Mouse (Mus musculus): Measurements from ENCODE around the gene Tnni2.

Tnni2 gene

GRCm38 (mm10) chr7:142431106-142431505 is 10.5 kb upstream of the Tnni2 start:
- DNase-seq: no peak

DNA sequence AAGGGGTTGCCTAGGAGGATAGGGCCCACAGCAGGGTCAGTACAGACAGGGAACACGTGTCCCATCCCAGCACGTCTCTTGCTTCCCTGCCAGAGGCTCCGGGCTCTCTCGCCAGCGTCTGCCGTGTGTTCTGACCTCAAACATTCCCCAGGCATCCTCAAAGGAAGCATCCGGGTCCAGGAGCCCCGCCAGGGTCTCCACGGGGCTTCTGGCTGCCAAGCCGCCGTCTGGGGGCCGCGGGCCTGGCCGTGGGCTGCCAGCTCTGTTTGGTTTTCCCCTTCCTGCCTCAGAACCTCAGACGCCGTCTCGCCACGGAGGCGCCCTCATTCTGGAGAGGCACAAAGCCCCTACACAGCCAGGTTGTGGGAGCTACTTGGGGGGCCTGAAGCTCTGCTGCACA is 8.0 kb upstream of the Tnni2 start:
- DNase-seq: no peak

DNA sequence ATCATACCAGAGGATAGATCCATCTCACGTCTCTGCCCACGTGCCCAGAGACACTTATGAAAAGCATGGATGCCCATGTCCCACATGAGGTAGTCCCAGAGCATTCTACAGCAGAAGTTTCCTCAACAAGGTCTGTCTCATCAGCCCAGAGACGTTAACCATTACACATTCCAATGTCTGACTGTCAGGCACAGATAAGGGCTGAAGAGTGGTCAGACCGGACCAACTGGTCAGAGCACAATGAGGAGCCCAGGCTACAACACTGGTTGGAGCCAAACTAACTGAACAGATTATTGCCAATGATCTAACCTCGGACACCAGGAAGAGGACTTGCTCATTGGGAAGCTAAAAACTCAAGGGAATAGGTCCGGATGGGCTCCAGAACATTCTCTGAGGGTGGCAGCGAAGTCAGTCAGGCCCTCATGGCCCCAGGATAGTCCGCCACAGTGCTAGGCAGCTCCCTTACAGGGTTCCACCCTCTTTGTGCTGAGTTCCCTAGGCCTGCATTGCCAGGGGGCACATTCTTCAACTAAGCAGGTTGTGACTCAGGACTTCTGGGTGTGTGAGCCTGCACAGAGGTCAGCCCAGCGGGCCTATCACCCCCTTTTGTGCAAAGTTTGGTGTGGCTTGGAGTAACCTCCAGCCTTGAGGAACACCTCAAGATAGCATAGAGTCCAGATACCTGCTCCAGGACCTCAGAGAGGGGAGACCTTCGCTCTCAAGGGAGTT is 7.3 kb upstream of the Tnni2 start, which contains the start of gene Syt8:
Gene Syt8 (plus strand): TSS at position 714 of the 729 bp plus-strand sequence.
- DNase-seq: peak; percentile 67

- DNase-seq: peak; percentile 88
Measured at GRCm38 (mm10) chr7:142435524-142435923, 6.1 kb upstream of the Tnni2 start.

- DNase-seq: peak; percentile 64
Measured at GRCm38 (mm10) chr7:142437324-142437723, 4.3 kb upstream of the Tnni2 start.

GRCm38 (mm10) chr7:142439966-142440365 is 1.6 kb upstream of the Tnni2 start:
- DNase-seq: no peak

DNA sequence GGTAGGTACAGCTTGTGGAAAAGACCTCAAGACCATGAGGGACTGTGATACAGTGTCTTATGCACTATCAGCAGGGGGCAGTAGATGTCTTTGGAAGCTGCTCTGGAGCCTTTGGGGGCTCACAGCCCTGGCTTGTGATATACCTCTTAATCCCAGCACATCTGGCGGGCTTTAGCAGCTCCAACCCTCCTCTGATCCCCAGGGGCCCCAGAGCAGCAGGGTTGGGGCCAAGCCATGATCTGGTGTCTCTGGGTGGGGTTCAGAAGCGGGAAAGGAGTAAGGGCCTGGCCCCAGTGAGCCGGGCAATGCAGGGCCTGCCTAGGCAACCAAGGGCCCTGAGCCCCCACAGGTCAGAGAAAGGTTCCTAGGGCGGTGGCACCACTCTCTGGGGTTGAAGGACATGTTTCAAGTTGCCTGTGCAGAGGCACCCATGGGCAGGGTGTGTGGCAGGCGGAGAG is 922 bp upstream of the Tnni2 start:
- DNase-seq: peak; percentile 57

GRCm38 (mm10) chr7:142442081-142442907 is 686 bp downstream of the Tnni2 start:
- DNase-seq: peak; percentile 37

DNA sequence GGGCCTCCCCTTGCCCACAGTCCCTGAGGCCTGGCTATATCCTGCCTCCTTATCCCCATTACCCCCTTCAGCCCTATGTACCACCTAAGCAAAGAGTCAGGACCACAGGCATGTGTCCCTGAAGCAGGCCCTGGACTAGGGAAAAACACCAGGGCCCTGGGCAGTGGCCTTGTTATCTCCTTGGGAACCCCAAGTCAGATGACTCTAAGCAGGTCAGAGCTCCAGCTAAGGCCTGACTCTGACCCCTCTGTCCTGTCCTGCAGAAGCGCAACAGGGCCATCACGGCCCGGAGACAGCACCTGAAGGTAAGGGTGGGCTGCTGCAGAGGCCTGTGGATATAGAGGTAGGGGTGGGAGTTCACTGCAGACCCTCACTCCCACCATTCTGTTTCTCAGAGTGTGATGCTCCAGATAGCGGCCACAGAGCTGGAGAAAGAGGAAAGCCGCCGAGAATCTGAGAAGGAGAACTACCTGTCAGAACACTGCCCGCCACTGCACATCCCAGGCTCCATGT is 1.4 kb downstream of the Tnni2 start:
- no peak for DNase-seq

DNA sequence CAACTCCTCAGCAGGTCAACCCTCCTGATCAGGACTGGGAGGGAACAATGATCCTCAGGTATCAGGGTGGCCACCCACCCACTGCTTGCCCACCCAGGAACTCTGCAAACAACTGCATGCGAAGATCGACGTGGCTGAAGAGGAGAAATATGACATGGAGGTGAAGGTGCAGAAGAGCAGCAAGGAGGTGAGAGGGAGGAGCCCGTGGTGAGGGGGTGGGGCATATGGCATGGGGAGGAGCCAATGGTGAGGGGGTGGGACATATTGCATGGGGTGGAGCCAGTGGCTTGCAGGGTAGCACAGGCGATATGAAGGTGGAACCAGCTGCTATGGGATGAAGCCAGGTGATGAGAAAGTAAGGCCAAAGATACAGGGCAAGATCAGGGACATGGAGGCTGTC is 1.9 kb downstream of the Tnni2 start:
- DNase-seq: no peak

- peak; percentile 31 for DNase-seq
Measured at GRCm38 (mm10) chr7:142444171-142444570, 2.6 kb downstream of the Tnni2 start.

DNA sequence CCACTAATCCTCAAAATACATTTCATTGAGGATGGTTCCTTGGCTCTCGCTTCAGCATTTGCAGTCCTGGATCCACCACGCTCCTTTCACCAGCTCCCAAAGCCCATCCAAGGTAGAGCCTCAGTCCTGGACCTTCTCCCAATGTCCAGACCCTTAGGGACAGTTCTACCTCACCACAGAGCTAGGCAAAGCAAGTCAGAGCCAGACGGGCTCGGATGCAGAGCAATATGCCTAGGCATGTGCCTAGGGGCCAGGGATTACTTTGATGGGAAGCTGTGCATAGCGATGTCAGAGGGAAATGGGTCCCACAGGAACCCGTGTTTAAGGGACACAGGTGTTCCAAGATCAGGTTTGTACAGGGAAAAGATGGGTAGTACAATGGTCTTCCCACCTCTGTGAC is 3.7 kb downstream of the Tnni2 start:
- no peak for DNase-seq

DNA sequence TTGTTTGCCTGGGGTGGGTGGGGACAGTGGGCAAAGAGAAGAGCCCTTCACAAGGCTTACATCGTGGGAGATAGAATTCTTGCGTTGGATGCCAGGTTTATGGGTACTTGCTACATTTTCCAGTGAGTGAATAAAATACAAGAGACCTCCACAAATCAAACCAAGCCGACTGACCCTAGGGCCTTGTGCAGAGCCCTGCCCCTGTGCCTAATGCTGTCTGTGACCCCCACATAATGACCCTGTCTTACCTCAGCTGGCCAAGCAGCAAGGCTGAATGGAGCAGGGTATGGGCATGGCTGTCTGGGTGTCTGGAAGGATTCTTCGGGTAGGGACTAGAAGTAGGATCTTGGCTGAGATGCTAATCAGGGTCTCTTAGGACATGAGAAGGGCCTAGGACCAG is 4.7 kb downstream of the Tnni2 start:
- no peak for DNase-seq

DNA sequence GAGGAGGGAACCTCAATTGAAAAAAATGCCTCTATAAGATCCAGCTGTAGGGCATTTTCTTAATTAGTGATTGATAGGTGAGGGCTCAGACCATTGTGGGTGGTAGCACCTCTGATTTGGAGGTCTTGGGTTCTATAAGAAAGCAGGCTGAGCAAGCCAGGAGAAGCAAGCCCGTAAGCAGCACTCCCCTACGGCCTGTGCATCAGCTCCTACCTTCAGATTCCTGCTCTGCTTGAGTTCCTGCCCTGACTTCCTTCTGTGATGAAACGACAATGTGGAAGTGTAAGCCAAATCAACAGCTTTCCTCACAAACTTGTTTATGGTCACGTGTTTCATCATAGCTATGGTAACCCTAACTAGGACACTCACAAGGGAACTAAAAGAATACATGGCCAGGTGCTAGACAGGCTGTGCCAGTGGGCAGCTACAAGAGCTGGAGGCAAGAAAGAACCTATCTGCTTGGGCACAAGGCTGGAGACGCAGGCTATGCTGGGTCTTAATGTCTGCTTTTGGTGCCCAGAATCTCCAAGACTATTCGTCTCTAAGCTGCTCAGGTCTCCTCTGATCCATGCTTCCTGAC is 7.5 kb downstream of the Tnni2 start:
- DNase-seq: peak; percentile 40

GRCm38 (mm10) chr7:142454706-142455105 is 13.1 kb downstream of the Tnni2 start:
- no peak for DNase-seq

DNA sequence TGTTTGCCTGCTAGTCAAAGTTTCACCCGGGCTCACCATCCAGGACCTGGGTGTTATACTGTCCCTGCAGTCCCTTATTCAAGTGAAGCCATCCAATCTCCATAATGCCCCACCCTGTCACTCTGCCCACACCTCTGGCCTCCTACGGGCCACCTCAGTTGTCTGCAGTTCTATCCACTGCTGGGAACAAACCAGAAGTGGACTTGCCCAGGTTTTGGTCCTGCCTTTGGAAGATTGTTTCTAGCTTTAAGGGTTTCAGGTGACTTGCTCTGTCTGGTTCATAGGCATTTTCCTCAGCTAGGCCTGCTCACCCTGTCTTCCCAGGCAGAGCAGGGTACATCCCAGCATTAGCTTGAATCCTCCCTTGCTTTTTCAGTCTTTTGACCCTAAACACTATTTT is 13.6 kb downstream of the Tnni2 start:
- no peak for DNase-seq

GRCm38 (mm10) chr7:142456806-142457205 is 15.2 kb downstream of the Tnni2 start:
- DNase-seq: no peak

- DNase-seq: no peak
Measured at GRCm38 (mm10) chr7:142457227-142457811, 15.7 kb downstream of the Tnni2 start.

DNA sequence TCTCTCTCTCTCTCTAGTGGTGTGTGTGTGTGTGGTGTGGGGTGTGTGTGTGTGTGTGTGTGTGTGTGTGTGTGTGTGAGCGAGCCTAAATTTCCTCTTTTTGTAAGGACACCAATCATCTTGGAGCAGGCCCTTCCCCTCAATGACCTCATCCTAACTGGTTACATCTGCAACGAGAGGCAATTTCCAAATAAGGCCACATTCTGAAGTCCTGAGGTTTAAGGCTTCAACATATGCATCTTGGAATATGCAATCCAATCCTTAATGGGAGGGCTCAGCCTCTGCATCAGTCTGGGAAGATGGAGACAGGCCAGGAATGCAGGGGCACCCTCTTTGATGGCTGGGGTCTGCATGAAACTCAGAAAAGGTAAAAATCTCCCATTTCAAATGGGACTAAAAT is 16.4 kb downstream of the Tnni2 start:
- peak; percentile 65 for DNase-seq

- DNase-seq: no peak
Measured at GRCm38 (mm10) chr7:142458676-142459298, 17.2 kb downstream of the Tnni2 start.

DNA sequence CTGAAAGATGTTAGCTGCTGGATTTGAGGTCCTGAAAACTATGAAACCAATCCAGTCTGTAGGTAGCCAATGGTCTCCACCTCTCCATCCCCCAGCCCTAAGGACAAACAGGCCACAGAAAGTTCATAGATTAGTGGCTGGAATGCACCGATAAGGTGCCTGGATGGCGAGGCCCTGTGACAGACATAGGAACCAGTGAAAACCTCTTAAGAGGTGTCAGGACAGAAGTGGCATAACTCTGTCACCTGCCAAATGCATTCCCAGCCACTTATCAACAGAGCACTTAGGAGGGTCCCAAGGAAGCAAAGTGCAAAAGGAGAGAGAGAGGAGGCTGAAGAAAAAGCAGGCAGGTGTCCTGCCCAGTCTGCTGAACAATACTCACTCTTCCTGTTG is 17.7 kb downstream of the Tnni2 start:
- no peak for DNase-seq

- peak; percentile 46 for DNase-seq
Measured at GRCm38 (mm10) chr7:142460636-142461077, 19.0 kb downstream of the Tnni2 start, which contains the start of gene Lsp1. Gene Lsp1, plus strand, starts transcription at chr7:142460809.
